Mouse (Mus musculus): ENCODE results near the gene Crip2.

- TF ChIP-seq CTCF (IDR thresholded peaks at IDR 0.05; ENCODE audit: low read depth) (no peak), EP300 (optimal IDR thresholded peaks at IDR 0.05) (no peak)
These were observed 15.2 kb downstream of the Crip2 start for GRCm38 (mm10) chr12:113155076-113155771.
